Mouse (Mus musculus) layer of hippocampus, adult 9-10 months (tissue): Measurements from ENCODE around the gene Mllt3.
A peak's percentile ranks its signal among the peaks of the same experiment; 100 is the strongest.

ENCODE experiments used
- DNase-seq: peaks from one replicate; pipeline ENCODE4 v3.0.0; 2022; ENCODE audit warnings: low spot score

The Mllt3 gene

GRCm38 (mm10) chr4:87774515-87774914, 258.6 kb downstream of the Mllt3 start:
- no peak for DNase-seq

- DNase-seq: no peak
Observed at GRCm38 (mm10) chr4:87767711-87768561, 265.2 kb downstream of the Mllt3 start.

DNA sequence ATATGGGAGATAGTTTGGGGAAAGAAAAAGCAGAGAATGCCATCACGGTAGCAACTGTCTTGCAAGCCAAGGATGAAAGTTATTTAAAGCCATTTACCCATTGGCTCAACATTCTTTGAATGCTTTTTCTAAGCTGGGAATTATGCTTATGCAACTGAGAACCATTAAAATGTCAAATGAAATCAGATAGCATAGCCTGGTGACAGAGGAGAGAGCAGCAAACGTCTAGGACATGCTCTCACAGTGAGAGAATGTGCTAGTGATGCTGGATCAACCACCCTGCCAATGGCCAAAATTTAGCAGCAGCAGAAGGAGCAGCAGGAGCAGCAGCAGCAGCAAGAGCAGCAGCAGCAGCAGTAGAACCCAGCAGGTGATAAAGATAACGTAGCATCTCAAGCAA, 267.4 kb downstream of the Mllt3 start:
- DNase-seq: no peak

GRCm38 (mm10) chr4:87761075-87761474, 272.1 kb downstream of the Mllt3 start:
- DNase-seq: no peak

DNA sequence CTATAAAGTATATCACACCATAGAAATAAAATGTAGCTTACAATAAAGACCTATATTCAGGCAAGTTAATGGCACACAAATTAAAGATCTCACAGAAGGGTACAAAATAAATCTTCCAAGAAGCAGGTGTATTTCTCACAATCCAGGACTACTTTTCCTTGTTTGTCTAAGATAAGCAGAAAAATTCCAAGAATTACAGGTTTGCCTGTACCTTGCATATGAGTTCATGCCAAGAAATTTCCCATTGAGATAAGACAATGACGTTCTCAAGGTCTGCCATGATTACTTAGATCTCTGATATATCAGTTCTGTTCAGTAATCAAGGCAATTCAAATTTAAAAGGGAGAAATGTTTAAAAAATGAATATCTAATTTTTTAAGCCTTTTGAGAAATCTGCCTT, 272.9 kb downstream of the Mllt3 start:
- no peak for DNase-seq

DNA sequence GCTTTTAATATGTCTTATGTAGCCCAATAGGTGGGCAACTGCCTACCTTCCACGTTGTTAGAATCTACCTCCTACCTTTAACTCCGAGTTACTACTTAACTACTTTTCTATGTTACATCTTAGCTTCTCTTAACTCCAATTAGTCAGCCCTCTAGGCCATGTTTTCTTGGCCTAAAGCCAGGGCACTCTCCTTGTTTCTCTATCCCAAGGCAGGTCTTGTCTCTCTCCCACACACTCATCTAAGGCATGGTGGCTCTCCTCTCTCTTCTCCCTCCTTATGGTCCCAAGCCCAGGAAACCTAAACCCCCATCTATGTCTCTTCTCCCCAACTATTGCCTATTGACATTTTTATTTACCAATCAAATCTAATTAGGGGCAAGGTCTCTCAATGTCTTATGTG, 273.5 kb downstream of the Mllt3 start:
- no peak for DNase-seq

DNA sequence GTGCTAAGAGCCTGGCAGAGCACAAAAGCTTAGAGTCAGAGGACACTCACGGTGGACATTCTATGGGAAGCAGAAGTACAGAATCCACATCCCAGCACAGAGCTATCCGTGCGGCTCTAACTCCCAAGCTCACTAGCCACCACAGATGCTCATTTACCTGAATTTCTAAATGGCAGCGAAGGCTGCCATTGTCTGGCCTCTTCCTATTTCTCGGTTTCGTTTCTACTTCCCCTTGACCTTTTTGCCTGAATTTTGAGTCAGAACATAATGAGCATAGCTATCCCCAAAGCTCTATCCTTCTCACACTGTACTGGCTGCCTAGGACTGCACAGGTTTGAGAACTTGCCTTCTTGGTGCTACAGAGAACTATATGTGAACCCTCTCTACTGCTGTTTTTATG, 274.1 kb downstream of the Mllt3 start:
- no peak for DNase-seq

DNA sequence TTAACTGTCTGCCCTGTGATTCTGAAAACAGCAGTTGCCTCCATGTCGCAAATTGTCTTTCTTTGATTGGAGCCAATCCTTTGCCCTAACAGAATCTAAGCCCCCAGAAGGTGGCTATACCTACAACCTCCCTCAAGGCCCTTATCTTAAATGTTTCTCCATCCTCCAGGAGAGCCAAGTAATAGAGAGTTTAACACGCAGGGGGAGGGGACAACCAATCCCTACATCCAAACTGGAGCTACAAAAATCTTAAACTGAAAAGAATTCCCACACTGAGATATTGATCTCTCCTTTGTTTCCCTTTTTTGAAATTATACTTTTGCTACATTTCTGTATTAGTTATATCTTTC, 281.7 kb downstream of the Mllt3 start:
- no peak for DNase-seq

DNA sequence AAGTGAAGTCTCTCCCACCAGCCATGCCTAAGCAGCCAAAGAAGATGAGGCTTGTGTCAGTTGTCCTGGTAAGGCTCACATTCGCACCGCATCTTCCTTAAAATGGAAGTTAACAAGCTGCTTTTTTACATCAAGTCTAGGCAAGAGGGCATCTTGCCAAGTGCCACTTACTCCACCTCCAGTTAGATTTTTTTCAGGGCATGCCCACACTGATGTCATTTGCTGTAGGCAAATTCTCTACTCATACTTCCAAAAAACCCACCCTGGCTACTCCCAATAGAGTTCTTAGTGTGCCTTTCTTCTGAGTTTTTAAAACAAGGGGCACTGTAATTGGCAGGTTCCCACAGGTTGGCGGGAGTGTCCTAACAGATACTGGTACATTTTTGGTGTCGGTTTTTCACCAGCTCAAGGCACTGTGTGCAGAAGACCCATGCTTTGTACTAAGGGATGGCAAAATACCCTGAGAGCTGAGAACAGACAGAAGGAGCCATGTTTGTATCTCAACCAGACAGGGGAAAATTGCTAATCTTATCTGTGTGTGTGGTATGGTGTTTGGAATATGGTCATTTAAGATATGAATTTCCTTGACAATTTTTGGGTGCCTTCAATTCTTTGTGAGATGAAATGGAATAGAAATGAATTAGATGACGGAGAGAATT, 282.2 kb downstream of the Mllt3 start:
- no peak for DNase-seq

GRCm38 (mm10) chr4:87749532-87750234, 283.5 kb downstream of the Mllt3 start:
- no peak for DNase-seq

DNA sequence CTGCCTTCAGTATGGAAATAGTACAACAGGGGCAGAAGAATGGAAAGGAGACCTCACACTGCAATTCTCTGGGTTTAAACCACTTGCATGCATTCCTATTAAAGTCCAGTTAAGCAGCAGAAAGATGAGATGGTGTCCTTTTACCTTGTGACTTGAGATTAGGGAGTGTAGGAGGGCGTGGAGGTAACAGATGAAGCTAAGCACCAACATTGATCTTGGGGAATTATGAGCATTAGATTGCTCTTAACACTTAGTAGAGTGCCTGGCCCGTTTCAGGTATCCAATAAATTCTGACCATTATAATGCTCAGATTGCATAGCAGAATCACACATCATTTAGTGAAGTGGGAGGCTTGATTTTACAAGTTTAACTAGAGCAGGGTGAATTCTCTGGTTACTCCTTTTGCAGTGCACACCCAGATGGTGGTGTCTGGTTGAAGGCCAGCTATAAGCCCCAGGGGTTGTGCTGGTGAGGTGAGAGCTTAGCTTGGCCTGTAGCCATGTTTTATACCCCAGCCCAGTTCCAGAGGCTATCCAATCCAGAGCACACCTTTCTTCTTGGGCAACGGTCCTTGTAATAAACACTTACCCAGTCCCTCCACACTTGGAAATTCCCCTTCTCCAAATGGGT, 288.0 kb downstream of the Mllt3 start:
- DNase-seq: no peak

- no peak for DNase-seq
Observed at GRCm38 (mm10) chr4:87739524-87740128, 293.5 kb downstream of the Mllt3 start.

GRCm38 (mm10) chr4:87739104-87739503, 294.1 kb downstream of the Mllt3 start:
- no peak for DNase-seq

- no peak for DNase-seq
Observed at GRCm38 (mm10) chr4:87737201-87737806, 295.9 kb downstream of the Mllt3 start.

DNA sequence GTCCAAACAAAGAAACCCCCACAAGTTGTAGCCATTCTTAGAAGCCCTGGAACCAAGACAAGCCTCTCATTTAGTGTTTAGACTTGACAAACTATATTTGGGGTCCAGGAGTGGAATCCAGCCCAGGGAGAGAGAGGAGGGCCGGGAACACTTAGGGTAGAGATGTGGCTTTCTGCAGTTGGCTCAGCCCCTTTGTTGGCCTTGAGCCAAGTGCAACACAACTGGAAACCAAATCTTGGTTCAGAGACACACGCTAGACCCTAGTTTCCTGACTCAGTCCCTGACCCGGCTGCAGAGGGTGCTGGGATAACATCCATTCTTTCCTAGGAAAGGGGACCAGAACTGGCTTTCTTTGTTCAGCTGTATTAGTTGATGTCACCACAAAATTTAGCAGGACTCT, 296.4 kb downstream of the Mllt3 start:
- DNase-seq: no peak

DNA sequence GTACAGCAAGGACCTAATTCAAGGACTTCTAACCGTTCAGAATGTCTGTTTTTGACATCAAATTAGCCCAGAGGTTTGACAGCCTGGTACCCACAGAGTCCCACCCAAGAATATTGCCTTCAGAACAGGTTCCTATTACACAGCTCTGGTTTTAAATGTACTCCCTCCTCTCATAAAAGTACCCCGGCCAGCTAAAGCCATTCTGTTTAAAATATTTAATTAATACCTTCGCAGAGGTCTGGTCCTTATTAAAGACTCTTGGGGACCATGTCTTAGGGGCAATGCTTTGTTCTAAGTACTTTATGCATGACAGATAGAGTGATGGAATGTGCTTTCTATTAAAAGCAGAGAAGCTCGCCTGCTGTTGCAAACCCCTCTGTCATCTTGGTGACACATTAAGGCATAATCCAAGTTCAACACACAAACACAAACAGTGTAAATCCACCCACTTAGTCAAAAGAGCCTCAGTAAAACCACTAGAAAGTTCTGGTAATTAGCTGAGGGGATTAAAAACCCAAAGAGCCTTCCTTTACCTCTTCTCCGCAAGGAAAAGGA, 302.0 kb downstream of the Mllt3 start:
- DNase-seq: no peak

- peak; percentile 67 for DNase-seq
Observed at GRCm38 (mm10) chr4:87728581-87728980, 304.6 kb downstream of the Mllt3 start.

DNA sequence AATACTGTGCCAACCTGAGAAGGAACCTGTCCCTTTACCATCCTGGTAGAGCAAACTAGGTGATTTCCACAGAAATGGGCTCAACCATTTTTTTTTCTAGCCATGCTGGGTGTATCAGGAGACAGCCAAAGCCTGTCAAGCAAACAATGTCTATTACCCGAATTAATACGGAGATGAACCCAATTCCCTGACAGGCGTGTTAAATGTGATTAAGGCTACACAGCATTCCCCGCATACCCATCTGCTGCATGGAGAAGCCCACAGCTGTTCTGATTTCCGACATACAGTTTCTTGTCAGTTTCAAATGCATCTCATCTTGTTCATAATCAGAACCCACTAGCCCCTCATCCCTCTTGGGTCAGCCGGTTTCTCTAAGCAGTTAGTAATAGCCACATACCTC, 309.7 kb downstream of the Mllt3 start:
- DNase-seq: no peak
